Mouse (Mus musculus) cerebellum, adult 2 months (tissue): Measurements from ENCODE around the gene Dad1.

Experiments used
- CTCF ChIP-seq: fragments of 200-500 bp; IDR thresholded peaks from 2 replicates; pipeline ENCODE4 v1.5.1; 2011; ENCODE audit warnings: low read depth, mild to moderate bottlenecking, control low read depth, low read length, moderate library complexity, borderline replicate concordance; ENCODE audit not compliant: insufficient read depth
- POLR2A ChIP-seq: fragments of 200-500 bp; IDR thresholded peaks from 2 replicates; pipeline ENCODE4 v1.6.1; 2011; ENCODE audit warnings: low read length, control low read depth, borderline replicate concordance; ENCODE audit not compliant: insufficient read depth

- TF ChIP-seq POLR2A, result no peak
- no peak for TF ChIP-seq CTCF
Measured at GRCm38 (mm10) chr14:54231176-54231956, 22.5 kb downstream of the Dad1 start.
